Mouse (Mus musculus): ENCODE measurements at regions not wholly inside any gene's neighbourhood (a gene's known extent, or its start where the extent isn't known, plus 50 kb on each side); places are given as distances from the start of the nearest gene placed in this dataset.

GRCm38 (mm10) chr12:105274866-105275265, 52.3 kb upstream of the Tcl1 start:
- Histone ChIP-seq H3K27ac (ENCODE audit: low read depth, low read length) (no peak overlapping the region), H3K36me3 (ENCODE audit: control insufficient read depth, insufficient read depth, low read length) (no peaks in the 10 kb centered on the region), H3K27me3 (ENCODE audit: control insufficient read depth, insufficient read depth, low read length) (peaks cover 8% of the 10 kb centered on the region; the same call in 1 of the 2 replicates), H3K4me3 (ENCODE audit: low read length) (no peak overlapping the region), H3K9ac (ENCODE audit: low read depth, low read length) (no peak overlapping the region), H3K4me1 (ENCODE audit: control insufficient read depth, insufficient read depth, low read length) (no peaks in the 10 kb centered on the region), H3K9me3 (ENCODE audit: control insufficient read depth, low read length) (no peaks in the 10 kb centered on the region), H3K4me2 (replicated peaks; ENCODE audit: low read depth, low read length) (no peak overlapping the region)
- 75% methylated on average over 5 of the region's 5 CpGs for WGBS
- ATAC-seq (ENCODE audit: low FRiP score, low TSS enrichment) = no peak

GRCm38 (mm10) chr12:105280076-105280475, 53.6 kb upstream of the Tunar start:
- 0 out of 2 replicates have a peak, but pooled peaks cover 4% of the 10 kb centered on the region for H3K4me1 ChIP-seq (ENCODE audit: control insufficient read depth, insufficient read depth, low read length)
- ATAC-seq (ENCODE audit: low FRiP score, low TSS enrichment) = peak; percentile 83
- H3K27ac ChIP-seq (ENCODE audit: low read depth, low read length) = no peak overlapping the region
- 20% methylated on average over 10 of the region's 10 CpGs for WGBS
- H3K9me3 ChIP-seq (ENCODE audit: control insufficient read depth, low read length) = no peaks in the 10 kb centered on the region
- H3K4me3 ChIP-seq (ENCODE audit: low read length) = no peak overlapping the region
- H3K9ac ChIP-seq (ENCODE audit: low read depth, low read length) = no peak overlapping the region
- no peak overlapping the region for H3K4me2 ChIP-seq (replicated peaks; ENCODE audit: low read depth, low read length)
- no peaks in the 10 kb centered on the region for H3K36me3 ChIP-seq (ENCODE audit: control insufficient read depth, insufficient read depth, low read length)
- peaks cover 8% of the 10 kb centered on the region; the same call in 1 of the 2 replicates for H3K27me3 ChIP-seq (ENCODE audit: control insufficient read depth, insufficient read depth, low read length)

GRCm38 (mm10) chr12:105281070-105281469, 52.6 kb upstream of the Tunar start:
- WGBS = 29% methylated on average over 8 of the region's 8 CpGs
- H3K36me3 ChIP-seq (ENCODE audit: control insufficient read depth, insufficient read depth, low read length) = no peaks in the 10 kb centered on the region

GRCm38 (mm10) chr12:105282091-105282490, 51.6 kb upstream of the Tunar start:
- peaks cover 5% of the 10 kb centered on the region; the same call in 1 of the 2 replicates for H3K27me3 ChIP-seq (ENCODE audit: control insufficient read depth, insufficient read depth, low read length)
- no peak overlapping the region for H3K9ac ChIP-seq (ENCODE audit: low read depth, low read length)
- H3K9me3 ChIP-seq (ENCODE audit: control insufficient read depth, low read length) = no peaks in the 10 kb centered on the region
- H3K4me1 ChIP-seq (ENCODE audit: control insufficient read depth, insufficient read depth, low read length) = 0 out of 2 replicates have a peak, but pooled peaks cover 4% of the 10 kb centered on the region
- no peaks in the 10 kb centered on the region for H3K36me3 ChIP-seq (ENCODE audit: control insufficient read depth, insufficient read depth, low read length)
- no peak overlapping the region for H3K27ac ChIP-seq (ENCODE audit: low read depth, low read length)
- no peak overlapping the region for H3K4me3 ChIP-seq (ENCODE audit: low read length)
- ATAC-seq (ENCODE audit: low FRiP score, low TSS enrichment) = no peak
- WGBS = 63% methylated on average over 7 of the region's 7 CpGs
- no peak overlapping the region for H3K4me2 ChIP-seq (replicated peaks; ENCODE audit: low read depth, low read length)

More at GRCm38 (mm10) chr12:105281070-105281469, 52.6 kb upstream of the Tunar start:
- Histone ChIP-seq H3K27ac (ENCODE audit: low read depth, low read length) (no peak overlapping the region), H3K4me2 (replicated peaks; ENCODE audit: low read depth, low read length) (no peak overlapping the region), H3K27me3 (ENCODE audit: control insufficient read depth, insufficient read depth, low read length) (peaks cover 8% of the 10 kb centered on the region; the same call in 1 of the 2 replicates), H3K4me1 (ENCODE audit: control insufficient read depth, insufficient read depth, low read length) (0 out of 2 replicates have a peak, but pooled peaks cover 4% of the 10 kb centered on the region), H3K9ac (ENCODE audit: low read depth, low read length) (no peak overlapping the region), H3K9me3 (ENCODE audit: control insufficient read depth, low read length) (no peaks in the 10 kb centered on the region), H3K4me3 (ENCODE audit: low read length) (no peak overlapping the region)
- ATAC-seq (ENCODE audit: low FRiP score, low TSS enrichment) = peak; percentile 44; the same call in 1 of the 2 replicates

Measured in kidney, embryonic 14.5 days (tissue).